Mouse (Mus musculus) midbrain, embryonic 15.5 days (tissue): Measurements from ENCODE around the gene Rev1. TPM values are rescaled to one million over a fixed set of nuclear protein-coding genes. Genes with fewer than 3 reads are reported as not detected.

Source experiments
- ATAC-seq: fragments of 200-750 bp; cut with Nextera tagmentation; replicated peaks from 2 replicates; pipeline ENCODE4 v1.8.0; 2017; ENCODE audit warnings: moderate TSS enrichment
- H3K27ac ChIP-seq: fragments of 300-500 bp; sonication (generic); 2 replicates; pipeline ENCODE4 v1.5.1; 2015; ENCODE audit warnings: mild to moderate bottlenecking, inconsistent platforms
- H3K27me3 ChIP-seq: fragments of 300-500 bp; sonication (generic); replicated peaks from 2 replicates; pipeline ENCODE4 v1.6.1; 2015; ENCODE audit warnings: inconsistent platforms
- H3K36me3 ChIP-seq: fragments of 300-500 bp; sonication (generic); replicated peaks from 2 replicates; pipeline ENCODE4 v1.6.1; 2015; ENCODE audit warnings: inconsistent platforms
- H3K4me1 ChIP-seq: fragments of 300-500 bp; sonication (generic); 2 replicates; pipeline ENCODE4 v1.6.1; 2015; ENCODE audit warnings: inconsistent platforms
- H3K4me2 ChIP-seq: fragments of 300-500 bp; sonication (generic); 2 replicates; pipeline ENCODE4 v1.6.1; 2015; ENCODE audit warnings: inconsistent platforms, mild to moderate bottlenecking, moderate library complexity
- H3K4me3 ChIP-seq: fragments of 300-500 bp; sonication (generic); 2 replicates; pipeline ENCODE4 v1.5.1; 2015; ENCODE audit warnings: mild to moderate bottlenecking, inconsistent platforms
- H3K9ac ChIP-seq: fragments of 300-500 bp; sonication (generic); 2 replicates; pipeline ENCODE4 v1.6.1; 2015; ENCODE audit warnings: mild to moderate bottlenecking, inconsistent platforms
- H3K9me3 ChIP-seq: fragments of 300-500 bp; sonication (generic); 2 replicates; pipeline ENCODE4 v1.6.1; 2016; ENCODE audit warnings: inconsistent platforms
- WGBS: fragments of 180-500 bp; shearing (Covaris S2); methylation state at CpG from one replicate; pipeline ENCODE4 v1.1.7; 2015; ENCODE audit warnings: mixed read lengths; 5-methylcytosine and 5-hydroxymethylcytosine counted together
- polyA plus RNA-seq: library from polyadenylated mRNA; unstranded; fragments of >200 nt; fragmentation: Nextera tagmentation; extraction: Ambion mirVana; gene quantifications from 2 replicates; pipeline ENCODE4 v1.2.1, GENCODE M21; 2015

The Rev1 gene
- polyA plus RNA-seq = 39.7 and 39.9 TPM in 2 replicates

DNA sequence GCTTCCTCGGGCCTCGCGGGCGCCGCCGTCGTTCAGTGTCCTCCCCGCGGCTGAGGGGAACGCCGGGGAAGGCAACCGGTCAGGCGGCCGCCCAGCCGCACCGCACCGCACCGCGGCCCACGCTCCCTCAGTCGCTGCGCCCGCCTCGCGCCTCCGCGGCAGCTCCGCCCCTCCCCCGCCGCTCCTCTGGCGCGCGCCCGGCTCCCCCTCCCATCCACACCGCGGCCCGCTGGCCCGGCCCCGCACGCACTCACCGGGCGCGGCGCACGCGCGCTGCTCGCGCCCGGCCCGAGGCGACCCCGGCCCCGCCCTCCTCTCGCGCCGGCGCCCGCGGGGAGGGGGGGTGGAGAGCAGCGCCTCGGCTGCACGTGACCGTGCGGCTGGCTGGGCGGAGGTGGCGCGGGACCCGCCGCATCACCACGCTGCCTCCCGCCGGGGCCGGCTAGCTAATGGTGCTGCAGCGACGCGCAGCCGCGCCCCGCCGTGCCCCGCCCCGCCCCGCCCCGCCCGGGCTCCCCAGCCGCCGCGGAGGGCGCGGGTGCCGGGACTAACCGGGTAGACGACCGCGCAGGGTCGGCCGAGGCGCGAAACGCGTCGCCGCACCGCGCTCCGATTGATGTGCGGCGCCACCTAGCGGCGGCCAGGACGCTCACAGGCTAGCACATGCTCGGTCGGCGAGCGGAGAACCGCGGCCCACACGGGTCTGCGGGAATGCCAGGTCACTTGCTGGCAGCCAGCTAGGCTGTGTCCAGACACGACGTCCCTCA, at the start of gene Rev1:
Rev1 (minus strand) TSS at position 301 of the 767 bp plus-strand sequence.
- no peaks in the 10 kb centered on the region for H3K9me3 ChIP-seq
- H3K4me1 ChIP-seq = peaks cover 29% of the 10 kb centered on the region
- WGBS = 0% methylated on average over 56 of the region's 122 CpGs
- H3K9ac ChIP-seq = peak within 1 kb of the TSS; percentile 60
- H3K36me3 ChIP-seq = no peaks in the 10 kb centered on the region
- peak within 1 kb of the TSS; percentile 96 for H3K27ac ChIP-seq
- peak within 1 kb of the TSS; percentile 63 for H3K4me3 ChIP-seq
- peak; percentile 95 for ATAC-seq
- peak within 1 kb of the TSS; percentile 72 for H3K4me2 ChIP-seq
- H3K27me3 ChIP-seq = no peaks in the 10 kb centered on the region

GRCm38 (mm10) chr1:38178929-38179328, 49.3 kb upstream of the Rev1 start:
- Histone ChIP-seq H3K9me3 (no peaks in the 10 kb centered on the region), H3K27me3 (no peaks in the 10 kb centered on the region), H3K4me2 (no peak overlapping the region), H3K9ac (no peak overlapping the region), H3K27ac (no peak overlapping the region), H3K4me3 (no peak overlapping the region), H3K36me3 (peaks cover 16% of the 10 kb centered on the region), H3K4me1 (no peaks in the 10 kb centered on the region)
- ATAC-seq = no peak
- 93% methylated on average over 8 of the region's 8 CpGs for WGBS

- no peak overlapping the region for H3K4me2 ChIP-seq
- no peak for ATAC-seq
- H3K9ac ChIP-seq = no peak overlapping the region
- H3K27ac ChIP-seq = no peak overlapping the region
- no peaks in the 10 kb centered on the region for H3K4me1 ChIP-seq
- peaks cover 15% of the 10 kb centered on the region for H3K36me3 ChIP-seq
- H3K9me3 ChIP-seq = no peaks in the 10 kb centered on the region
- no peaks in the 10 kb centered on the region for H3K27me3 ChIP-seq
- H3K4me3 ChIP-seq = no peak overlapping the region
- WGBS = 93% methylated on average over 7 of the region's 7 CpGs
Measured at GRCm38 (mm10) chr1:38176077-38176476, 46.5 kb upstream of the Rev1 start.

DNA sequence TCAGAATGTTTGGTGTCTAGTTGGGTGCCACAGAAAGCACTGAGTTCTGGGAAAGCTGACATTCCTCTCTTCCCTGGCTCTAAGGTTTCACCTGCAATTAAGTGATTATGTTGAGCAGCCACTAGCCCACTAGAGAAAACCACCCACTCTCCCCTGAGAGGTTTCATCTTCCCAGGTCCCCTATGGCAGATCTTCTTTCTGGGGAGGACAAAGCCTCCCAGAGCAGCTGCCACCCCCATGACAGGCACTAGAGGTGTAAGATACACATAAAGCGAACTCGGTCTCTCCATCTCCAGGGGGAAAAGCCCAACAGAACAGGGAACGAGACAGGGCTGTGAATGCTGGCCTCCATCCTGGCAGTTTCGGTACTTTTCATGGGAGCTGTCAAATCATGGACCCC, 42.3 kb upstream of the Rev1 start:
- Histone ChIP-seq H3K36me3 (no peaks in the 10 kb centered on the region), H3K27me3 (no peaks in the 10 kb centered on the region), H3K4me2 (no peak overlapping the region), H3K4me3 (no peak overlapping the region), H3K27ac (no peak overlapping the region), H3K9ac (no peak overlapping the region), H3K4me1 (no peaks in the 10 kb centered on the region), H3K9me3 (no peaks in the 10 kb centered on the region)
- no peak for ATAC-seq
- WGBS = 92% methylated on average over 4 of the region's 4 CpGs

GRCm38 (mm10) chr1:38165696-38166095, 36.1 kb upstream of the Rev1 start:
- Histone ChIP-seq H3K4me2 (no peak overlapping the region), H3K4me1 (peaks cover 3% of the 10 kb centered on the region; the same call in 1 of the 2 replicates), H3K27me3 (no peaks in the 10 kb centered on the region), H3K9ac (no peak overlapping the region), H3K9me3 (no peaks in the 10 kb centered on the region), H3K4me3 (no peak overlapping the region), H3K36me3 (no peaks in the 10 kb centered on the region), H3K27ac (no peak overlapping the region)
- WGBS = 70% methylated on average over 2 of the region's 2 CpGs
- ATAC-seq = no peak

DNA sequence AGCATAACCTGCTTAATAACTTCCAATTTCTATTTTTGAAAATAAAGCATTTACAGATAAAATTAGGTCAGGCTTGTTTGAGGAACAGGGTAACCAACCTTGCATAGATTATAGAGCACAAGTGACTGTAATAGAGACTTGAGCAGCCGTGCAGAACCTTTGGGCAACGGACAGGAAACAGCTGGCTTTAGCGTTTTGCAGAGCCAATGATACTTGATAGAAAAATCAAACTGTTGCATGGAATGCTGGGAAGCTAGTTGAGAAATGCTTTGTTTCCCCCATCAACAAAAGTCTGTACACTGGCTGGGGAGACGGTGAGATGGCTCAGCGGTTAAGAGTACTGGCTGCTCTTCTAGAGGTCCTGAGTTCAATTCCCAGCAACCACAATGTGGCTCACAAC, 20.5 kb upstream of the Rev1 start:
- Histone ChIP-seq H3K27ac (no peak overlapping the region), H3K4me2 (no peak overlapping the region), H3K27me3 (no peaks in the 10 kb centered on the region), H3K4me1 (no peaks in the 10 kb centered on the region), H3K9ac (no peak overlapping the region), H3K36me3 (no peaks in the 10 kb centered on the region), H3K9me3 (no peaks in the 10 kb centered on the region), H3K4me3 (no peak overlapping the region)
- no peak for ATAC-seq
- WGBS = 90% methylated on average over 5 of the region's 5 CpGs

- Histone ChIP-seq H3K27ac (no peak overlapping the region), H3K9ac (no peak overlapping the region), H3K4me2 (no peak overlapping the region), H3K9me3 (no peaks in the 10 kb centered on the region), H3K27me3 (no peaks in the 10 kb centered on the region), H3K4me3 (no peak overlapping the region), H3K36me3 (no peaks in the 10 kb centered on the region), H3K4me1 (no peaks in the 10 kb centered on the region)
- WGBS = 96% methylated on average over 4 of the region's 4 CpGs
- ATAC-seq = no peak
Measured at GRCm38 (mm10) chr1:38146008-38146407, 16.4 kb upstream of the Rev1 start.

- H3K9ac ChIP-seq = no peak overlapping the region
- no peak overlapping the region for H3K27ac ChIP-seq
- H3K4me3 ChIP-seq = no peak overlapping the region
- H3K9me3 ChIP-seq = no peaks in the 10 kb centered on the region
- H3K4me2 ChIP-seq = no peak overlapping the region
- no peaks in the 10 kb centered on the region for H3K27me3 ChIP-seq
- no peak for ATAC-seq
- H3K4me1 ChIP-seq = no peaks in the 10 kb centered on the region
- WGBS = 91% methylated on average over 1 of the region's 1 CpGs
- no peaks in the 10 kb centered on the region for H3K36me3 ChIP-seq
Measured at GRCm38 (mm10) chr1:38141371-38141770, 11.8 kb upstream of the Rev1 start.

DNA sequence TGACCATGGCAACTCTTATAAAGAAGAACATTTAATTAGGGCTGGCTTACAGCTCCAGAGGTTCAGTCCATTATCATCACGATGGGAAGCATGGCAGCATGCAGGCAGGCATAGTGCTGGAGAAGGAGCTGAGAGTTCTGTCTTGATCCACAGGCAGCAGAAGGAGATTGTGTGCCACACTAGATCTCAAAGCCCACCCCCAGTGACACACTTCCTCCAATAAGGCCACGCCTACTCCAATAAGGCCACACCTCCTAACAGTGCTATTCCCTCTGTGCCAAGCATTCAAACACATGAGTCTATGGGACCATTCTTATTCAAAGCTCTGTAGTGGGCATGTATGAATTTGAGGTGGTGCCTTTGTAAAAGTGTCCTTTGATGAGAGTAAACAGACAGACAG, 11.3 kb upstream of the Rev1 start:
- Histone ChIP-seq H3K9ac (no peak overlapping the region), H3K27me3 (no peaks in the 10 kb centered on the region), H3K27ac (no peak overlapping the region), H3K4me1 (no peaks in the 10 kb centered on the region), H3K4me3 (no peak overlapping the region), H3K9me3 (no peaks in the 10 kb centered on the region), H3K4me2 (no peak overlapping the region), H3K36me3 (no peaks in the 10 kb centered on the region)
- no peak for ATAC-seq
- 93% methylated on average over 2 of the region's 2 CpGs for WGBS

DNA sequence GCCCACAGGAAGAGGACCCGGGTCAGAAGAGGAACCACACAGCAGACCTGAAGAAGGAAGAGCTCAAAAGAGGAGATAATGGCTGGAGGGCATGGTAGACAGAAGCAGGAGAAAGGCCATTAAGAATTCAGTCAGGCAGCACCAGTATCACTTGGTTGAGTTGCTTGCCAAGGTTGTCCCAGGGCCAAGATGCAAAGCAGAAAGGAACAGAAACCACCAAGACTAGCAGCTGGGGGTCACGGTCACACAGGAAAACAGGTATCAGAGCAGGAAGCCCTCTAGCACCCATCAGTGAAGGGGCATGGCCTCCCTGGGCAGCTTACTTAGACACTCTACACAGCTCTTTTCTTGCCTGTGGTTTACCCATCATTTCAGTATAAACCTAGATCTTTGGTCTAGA, 9.8 kb upstream of the Rev1 start:
- Histone ChIP-seq H3K4me1 (no peaks in the 10 kb centered on the region), H3K9me3 (no peaks in the 10 kb centered on the region), H3K27me3 (no peaks in the 10 kb centered on the region), H3K36me3 (no peaks in the 10 kb centered on the region), H3K4me2 (no peak overlapping the region), H3K27ac (no peak overlapping the region), H3K9ac (no peak overlapping the region), H3K4me3 (no peak overlapping the region)
- WGBS = 73% methylated on average over 2 of the region's 2 CpGs
- ATAC-seq = no peak

DNA sequence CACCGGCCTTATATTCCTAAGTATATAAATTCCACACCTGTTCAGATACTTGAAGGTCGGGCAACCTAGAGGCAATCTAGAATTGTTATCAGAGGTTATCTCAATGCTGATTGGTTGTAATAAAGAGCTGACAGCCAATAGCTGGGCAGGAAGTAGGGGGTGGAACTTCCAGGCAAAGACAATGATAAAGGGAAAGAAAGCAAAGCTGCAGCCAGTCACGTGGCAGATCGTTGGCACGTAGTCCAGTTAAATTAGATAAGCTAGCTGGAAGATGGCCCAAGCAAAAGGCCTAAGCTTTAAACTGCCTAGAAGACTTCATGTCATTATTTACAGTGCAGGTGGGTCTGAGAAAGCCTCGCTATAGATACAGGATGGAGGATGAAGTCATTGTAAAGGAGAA, 3.3 kb upstream of the Rev1 start:
- H3K9me3 ChIP-seq = no peaks in the 10 kb centered on the region

DNA sequence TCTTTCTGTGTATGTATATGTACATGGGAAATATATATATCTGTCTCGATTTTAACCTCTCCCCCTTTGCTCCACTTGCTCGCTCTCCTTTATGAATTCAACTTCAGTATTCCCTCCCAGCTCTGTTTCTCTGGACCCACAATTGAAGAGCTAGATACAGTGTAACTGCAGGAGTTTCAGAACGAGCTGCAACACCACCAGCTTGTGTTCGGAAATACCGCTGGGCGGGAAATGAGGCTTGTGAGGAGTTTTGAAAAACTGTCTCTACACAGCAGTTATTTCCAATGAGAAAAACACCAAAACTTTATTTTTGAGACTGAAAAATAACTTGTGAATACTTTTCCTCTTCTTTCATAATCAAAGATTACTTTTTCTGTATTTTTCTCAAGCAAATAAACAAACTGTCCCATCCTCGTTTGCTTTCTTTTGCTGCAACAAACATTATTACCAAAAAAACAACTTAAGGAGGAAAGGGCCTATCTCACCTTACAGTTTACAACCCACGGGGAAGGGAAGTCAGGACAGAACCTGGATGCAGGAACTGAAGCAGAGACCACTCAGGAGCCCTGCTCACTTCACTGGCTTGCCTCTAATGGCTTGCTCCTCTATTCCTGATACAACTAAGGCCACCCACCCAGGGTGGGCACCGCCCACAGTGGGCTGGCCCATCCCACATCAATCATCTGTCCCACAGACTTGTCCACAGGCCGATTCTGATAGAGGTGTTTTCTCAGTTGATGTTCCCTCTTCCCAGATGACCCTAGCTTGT, 1.3 kb upstream of the Rev1 start:
- no peak overlapping the region; the same call in 1 of the 2 replicates for H3K4me3 ChIP-seq
- peak overlapping the region; percentile 96 for H3K27ac ChIP-seq
- H3K4me1 ChIP-seq = peaks cover 29% of the 10 kb centered on the region
- no peak for ATAC-seq
- peak overlapping the region; percentile 72 for H3K4me2 ChIP-seq
- no peaks in the 10 kb centered on the region for H3K27me3 ChIP-seq
- no peak overlapping the region for H3K9ac ChIP-seq
- 60% methylated on average over 10 of the region's 10 CpGs for WGBS
- no peaks in the 10 kb centered on the region for H3K9me3 ChIP-seq
- H3K36me3 ChIP-seq = no peaks in the 10 kb centered on the region

More for the DNA sequence above, 3.3 kb upstream of the Rev1 start:
- Histone ChIP-seq H3K27ac (no peak overlapping the region), H3K9ac (no peak overlapping the region), H3K36me3 (no peaks in the 10 kb centered on the region), H3K27me3 (no peaks in the 10 kb centered on the region), H3K4me3 (no peak overlapping the region), H3K4me1 (peaks cover 15% of the 10 kb centered on the region), H3K4me2 (no peak overlapping the region)
- no peak for ATAC-seq
- WGBS = 70% methylated on average over 6 of the region's 6 CpGs
